Mouse (Mus musculus) heart, embryonic 11.5 days (tissue): ENCODE measurements around the gene Nfkb1. TPM values are rescaled to one million over a fixed set of nuclear protein-coding genes. Genes with fewer than 3 reads are reported as not detected.

Source experiments
- ATAC-seq: fragments of 200-750 bp; cut with Nextera tagmentation; replicated peaks from 2 replicates; pipeline ENCODE4 v1.8.0; 2017; ENCODE audit warnings: moderate library complexity; ENCODE audit not compliant: insufficient number of reproducible peaks, low FRiP score, low TSS enrichment
- H3K27ac ChIP-seq: fragments of 300-500 bp; sonication (generic); 2 replicates; pipeline ENCODE4 v1.5.1; 2014; ENCODE audit warnings: mild to moderate bottlenecking, low read depth, low read length
- H3K27me3 ChIP-seq: fragments of 300-500 bp; sonication (generic); 2 replicates; pipeline ENCODE4 v1.6.1; 2014; ENCODE audit warnings: mild to moderate bottlenecking, low read length, mixed read lengths; ENCODE audit not compliant: control insufficient read depth, insufficient read depth
- H3K36me3 ChIP-seq: fragments of 300-500 bp; sonication (generic); 2 replicates; pipeline ENCODE4 v1.6.1; 2014; ENCODE audit warnings: mild to moderate bottlenecking, low read length, moderate library complexity, mixed read lengths; ENCODE audit not compliant: control insufficient read depth, insufficient read depth
- H3K4me1 ChIP-seq: fragments of 300-500 bp; sonication (generic); 2 replicates; pipeline ENCODE4 v1.6.1; 2014; ENCODE audit warnings: low read length; ENCODE audit not compliant: control insufficient read depth, insufficient read depth
- H3K4me2 ChIP-seq: fragments of 300-500 bp; sonication (generic); 2 replicates; pipeline ENCODE4 v1.6.1; 2014; ENCODE audit warnings: mild to moderate bottlenecking, moderate library complexity
- H3K4me3 ChIP-seq: fragments of 300-500 bp; sonication (generic); 2 replicates; pipeline ENCODE4 v1.5.1; 2014; ENCODE audit warnings: low read depth, low read length
- H3K9ac ChIP-seq: fragments of 300-500 bp; sonication (generic); 2 replicates; pipeline ENCODE4 v1.6.1; 2014; ENCODE audit warnings: mild to moderate bottlenecking, low read depth, low read length, moderate library complexity
- H3K9me3 ChIP-seq: fragments of 300-500 bp; sonication (generic); replicated peaks from 2 replicates; pipeline ENCODE4 v1.6.1; 2016; ENCODE audit warnings: low read length; ENCODE audit not compliant: control insufficient read depth
- WGBS: fragments of 180-500 bp; shearing (Covaris S2); extraction: QIAGEN DNeasy Blood & Tissue Kit; methylation state at CpG from one replicate; pipeline ENCODE4 v1.1.7; 2014; ENCODE audit not compliant: insufficient replicate concordance; 5-methylcytosine and 5-hydroxymethylcytosine counted together
- polyA plus RNA-seq: library from polyadenylated mRNA; unstranded; fragments of >200 nt; fragmentation: Nextera tagmentation; extraction: Ambion mirVana; gene quantifications from 2 replicates; pipeline ENCODE4 v1.2.1, GENCODE M21; 2014

The Nfkb1 gene
- polyA plus RNA-seq, 1 experiment from 2014 or later, result 17.8 TPM

GRCm38 (mm10) chr3:135711613-135712012, 20.3 kb upstream of the Nfkb1 start:
- H3K4me2 ChIP-seq, result no peak overlapping the region
- no peak for ATAC-seq
- 84% methylated on average over 4 of the region's 4 CpGs for WGBS

GRCm38 (mm10) chr3:135711040-135711570, 19.8 kb upstream of the Nfkb1 start:
- no peak overlapping the region for H3K27ac ChIP-seq
- no peaks in the 10 kb centered on the region for H3K4me1 ChIP-seq
- H3K36me3 ChIP-seq, result no peaks in the 10 kb centered on the region
- no peak overlapping the region for H3K4me3 ChIP-seq
- H3K9ac ChIP-seq, result no peak overlapping the region
- H3K27me3 ChIP-seq, result no peaks in the 10 kb centered on the region
- H3K9me3 ChIP-seq, result no peaks in the 10 kb centered on the region
- WGBS, result 82% methylated on average over 9 of the region's 9 CpGs
- no peak overlapping the region for H3K4me2 ChIP-seq
- ATAC-seq, result no peak

More at GRCm38 (mm10) chr3:135711613-135712012, 20.3 kb upstream of the Nfkb1 start:
- Histone ChIP-seq H3K9me3 (no peaks in the 10 kb centered on the region), H3K9ac (no peak overlapping the region), H3K27ac (no peak overlapping the region), H3K27me3 (no peaks in the 10 kb centered on the region), H3K4me3 (no peak overlapping the region), H3K36me3 (no peaks in the 10 kb centered on the region), H3K4me1 (no peaks in the 10 kb centered on the region)

GRCm38 (mm10) chr3:135703307-135703706, 12.0 kb upstream of the Nfkb1 start:
- WGBS, result 60% methylated on average over 2 of the region's 2 CpGs
- no peak for ATAC-seq
- Histone ChIP-seq H3K27ac (no peak overlapping the region), H3K4me2 (no peak overlapping the region), H3K9ac (no peak overlapping the region), H3K27me3 (no peaks in the 10 kb centered on the region), H3K4me1 (peaks cover 9% of the 10 kb centered on the region), H3K9me3 (no peaks in the 10 kb centered on the region), H3K4me3 (no peak overlapping the region), H3K36me3 (no peaks in the 10 kb centered on the region)

GRCm38 (mm10) chr3:135702658-135703057, 11.3 kb upstream of the Nfkb1 start:
- Histone ChIP-seq H3K4me2 (no peak overlapping the region), H3K4me1 (peaks cover 9% of the 10 kb centered on the region), H3K9me3 (no peaks in the 10 kb centered on the region), H3K9ac (no peak overlapping the region), H3K36me3 (no peaks in the 10 kb centered on the region), H3K4me3 (no peak overlapping the region), H3K27ac (no peak overlapping the region), H3K27me3 (no peaks in the 10 kb centered on the region)
- 76% methylated on average over 5 of the region's 5 CpGs for WGBS
- ATAC-seq, result no peak

- Histone ChIP-seq H3K27me3 (no peaks in the 10 kb centered on the region), H3K9me3 (no peaks in the 10 kb centered on the region), H3K27ac (no peak overlapping the region), H3K4me3 (no peak overlapping the region), H3K9ac (no peak overlapping the region), H3K36me3 (no peaks in the 10 kb centered on the region), H3K4me1 (peaks cover 9% of the 10 kb centered on the region), H3K4me2 (no peak overlapping the region)
- no peak for ATAC-seq
- WGBS, result 54% methylated on average over 10 of the region's 10 CpGs
These were observed 8.3 kb upstream of the Nfkb1 start for GRCm38 (mm10) chr3:135699523-135700264.

GRCm38 (mm10) chr3:135698466-135698975, 7.2 kb upstream of the Nfkb1 start:
- Histone ChIP-seq H3K27ac (no peak overlapping the region), H3K27me3 (no peaks in the 10 kb centered on the region), H3K9me3 (no peaks in the 10 kb centered on the region), H3K4me1 (peaks cover 9% of the 10 kb centered on the region), H3K4me3 (no peak overlapping the region), H3K36me3 (no peaks in the 10 kb centered on the region), H3K9ac (no peak overlapping the region), H3K4me2 (no peak overlapping the region)
- WGBS, result 60% methylated on average over 12 of the region's 12 CpGs
- no peak for ATAC-seq

- no peak for ATAC-seq
- WGBS, result 55% methylated on average over 8 of the region's 8 CpGs
- Histone ChIP-seq H3K9me3 (no peaks in the 10 kb centered on the region), H3K36me3 (no peaks in the 10 kb centered on the region), H3K4me2 (no peak overlapping the region), H3K9ac (no peak overlapping the region), H3K4me1 (peaks cover 20% of the 10 kb centered on the region), H3K27ac (no peak overlapping the region), H3K4me3 (no peak overlapping the region), H3K27me3 (no peaks in the 10 kb centered on the region)
These were observed 4.9 kb upstream of the Nfkb1 start for GRCm38 (mm10) chr3:135696262-135696661.

- no peaks in the 10 kb centered on the region for H3K36me3 ChIP-seq
- 27% methylated on average over 3 of the region's 3 CpGs for WGBS
- no peaks in the 10 kb centered on the region for H3K27me3 ChIP-seq
- no peak overlapping the region for H3K4me3 ChIP-seq
- H3K9ac ChIP-seq, result 0 out of 2 replicates have a peak overlapping the region, but pooled peaks have one; percentile 34
- H3K4me2 ChIP-seq, result peak overlapping the region; percentile 1
- H3K27ac ChIP-seq, result peak overlapping the region; percentile 70; the same call in 1 of the 2 replicates
- no peaks in the 10 kb centered on the region for H3K9me3 ChIP-seq
- peaks cover 30% of the 10 kb centered on the region for H3K4me1 ChIP-seq
- ATAC-seq, result no peak
These were observed 1.7 kb upstream of the Nfkb1 start for GRCm38 (mm10) chr3:135692999-135693398.
